Mouse (Mus musculus) brain, embryonic 14.5 days (tissue): ENCODE data around the gene Ttc39a.

Source experiments
- CTCF ChIP-seq: fragments of 200-500 bp; IDR thresholded peaks from 2 replicates; pipeline ENCODE4 v1.5.1; 2012; ENCODE audit warnings: inconsistent platforms, mild to moderate bottlenecking, moderate library complexity, borderline replicate concordance; ENCODE audit not compliant: insufficient read depth, insufficient read length; ENCODE audit errors: extremely low read depth
- POLR2A ChIP-seq: fragments of 200-500 bp; IDR thresholded peaks from 2 replicates; pipeline ENCODE4 v1.6.1; 2012; ENCODE audit warnings: mild to moderate bottlenecking, inconsistent platforms, borderline replicate concordance; ENCODE audit not compliant: poor library complexity, insufficient read depth, insufficient read length, severe bottlenecking; ENCODE audit errors: extremely low read depth

DNA sequence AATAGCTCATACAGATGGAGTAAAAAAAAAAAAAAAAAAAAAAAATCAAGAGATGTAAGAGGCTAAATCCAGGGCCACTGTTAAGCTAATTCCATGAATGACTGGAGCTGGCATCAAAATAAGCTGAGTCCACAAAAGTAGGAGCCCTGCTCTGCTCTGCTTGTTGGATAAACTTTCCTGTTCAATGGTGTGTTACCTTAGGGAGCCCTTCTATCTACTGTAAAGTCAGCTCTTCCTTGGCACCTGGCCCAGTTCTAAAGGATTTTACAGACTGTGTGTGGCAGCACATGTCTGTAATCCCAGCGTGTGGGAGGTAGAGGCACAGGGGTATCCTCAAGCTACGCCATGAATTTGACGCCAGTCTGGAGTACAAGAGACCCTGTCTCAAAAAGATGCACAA lies 34.6 kb downstream of the Ttc39a start:
- TF ChIP-seq CTCF: no peak
- no peak for TF ChIP-seq POLR2A
